Mouse (Mus musculus) neural tube, embryonic 11.5 days (tissue): ENCODE data around the gene Lrrc28. TPM values are rescaled to one million over a fixed set of nuclear protein-coding genes. Genes with fewer than 3 reads are reported as not detected.

ENCODE experiments used
- ATAC-seq: fragments of 200-750 bp; cut with Nextera tagmentation; 2 replicates; pipeline ENCODE4 v1.8.0; 2017; ENCODE audit warnings: moderate number of reproducible peaks, mild to moderate bottlenecking, moderate TSS enrichment, moderate library complexity; ENCODE audit not compliant: insufficient read depth, low FRiP score, low TSS enrichment
- DNase-seq: peaks from one replicate; pipeline ENCODE4 v3.0.0-alpha.2; 2015; ENCODE audit warnings: low spot score
- H3K27ac ChIP-seq: fragments of 300-500 bp; sonication (generic); 2 replicates; pipeline ENCODE4 v1.5.1; 2014; ENCODE audit warnings: low read depth, mild to moderate bottlenecking, low read length
- H3K27me3 ChIP-seq: fragments of 300-500 bp; sonication (generic); 2 replicates; pipeline ENCODE4 v1.6.1; 2014; ENCODE audit warnings: mild to moderate bottlenecking, low read length, mixed read lengths; ENCODE audit not compliant: control insufficient read depth, insufficient read depth
- H3K36me3 ChIP-seq: fragments of 300-500 bp; sonication (generic); 2 replicates; pipeline ENCODE4 v1.6.1; 2014; ENCODE audit warnings: mild to moderate bottlenecking, low read length, moderate library complexity, mixed read lengths; ENCODE audit not compliant: control insufficient read depth, insufficient read depth
- H3K4me1 ChIP-seq: fragments of 300-500 bp; sonication (generic); 2 replicates; pipeline ENCODE4 v1.6.1; 2014; ENCODE audit warnings: low read length, mixed read lengths; ENCODE audit not compliant: control insufficient read depth, insufficient read depth
- H3K4me2 ChIP-seq: fragments of 300-500 bp; sonication (generic); 2 replicates; pipeline ENCODE4 v1.6.1; 2014; ENCODE audit warnings: low read depth, mild to moderate bottlenecking, moderate library complexity
- H3K4me3 ChIP-seq: fragments of 300-500 bp; sonication (generic); 2 replicates; pipeline ENCODE4 v1.5.1; 2014; ENCODE audit warnings: low read depth, low read length
- H3K9ac ChIP-seq: fragments of 300-500 bp; sonication (generic); 2 replicates; pipeline ENCODE4 v1.6.1; 2014; ENCODE audit warnings: mild to moderate bottlenecking, low read length
- H3K9me3 ChIP-seq: fragments of 300-500 bp; sonication (generic); 2 replicates; pipeline ENCODE4 v1.6.1; 2016; ENCODE audit warnings: low read length; ENCODE audit not compliant: control insufficient read depth
- WGBS: fragments of 180-500 bp; shearing (Covaris S2); extraction: QIAGEN DNeasy Blood & Tissue Kit; methylation state at CpG from one replicate; pipeline ENCODE4 v1.1.7; 2014; 5-methylcytosine and 5-hydroxymethylcytosine counted together
- polyA plus RNA-seq: library from polyadenylated mRNA; unstranded; fragments of >200 nt; fragmentation: Nextera tagmentation; extraction: Ambion mirVana; gene quantifications from 2 replicates; pipeline ENCODE4 v1.2.1, GENCODE M21; 2014

Gene Lrrc28
- polyA plus RNA-seq, 1 experiment from 2014 or later: 29.6 TPM

DNA sequence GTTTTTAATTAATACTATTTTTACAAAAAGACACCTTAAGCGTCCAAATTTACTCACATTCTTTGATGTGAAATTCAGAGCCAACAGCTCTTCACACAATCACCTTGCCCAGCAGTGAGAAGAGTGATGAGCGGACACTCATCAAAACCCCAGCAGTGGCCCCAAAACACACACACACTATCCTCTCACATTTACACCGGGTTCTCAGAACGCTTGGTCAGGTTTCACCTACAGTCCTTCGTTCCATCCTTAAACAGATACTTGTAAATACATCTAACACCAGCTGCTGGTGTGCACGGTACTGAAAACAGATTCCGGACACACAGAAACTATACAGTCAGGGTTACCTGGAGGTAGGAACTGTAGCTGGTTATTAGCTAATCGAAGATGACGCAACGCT, 27.4 kb downstream of the Lrrc28 start:
- WGBS: 95% methylated on average over 10 of the region's 10 CpGs
- DNase-seq (no peak), ATAC-seq (no peak)
- no peak overlapping the region for H3K27ac ChIP-seq
- no peak overlapping the region for H3K4me3 ChIP-seq
- H3K27me3 ChIP-seq: no peaks in the 10 kb centered on the region
- no peaks in the 10 kb centered on the region for H3K4me1 ChIP-seq
- no peaks in the 10 kb centered on the region for H3K9me3 ChIP-seq
- H3K4me2 ChIP-seq: no peak overlapping the region
- no peaks in the 10 kb centered on the region for H3K36me3 ChIP-seq
- no peak overlapping the region for H3K9ac ChIP-seq

GRCm38 (mm10) chr7:67616890-67617289, 28.2 kb downstream of the Lrrc28 start:
- no peak for DNase-seq
- no peaks in the 10 kb centered on the region for H3K27me3 ChIP-seq
- ATAC-seq: no peak
- H3K9ac ChIP-seq: no peak overlapping the region
- no peaks in the 10 kb centered on the region for H3K36me3 ChIP-seq
- H3K4me2 ChIP-seq: no peak overlapping the region
- WGBS: 82% methylated on average over 4 of the region's 4 CpGs
- H3K4me1 ChIP-seq: no peaks in the 10 kb centered on the region
- H3K9me3 ChIP-seq: no peaks in the 10 kb centered on the region
- no peak overlapping the region for H3K27ac ChIP-seq
- no peak overlapping the region for H3K4me3 ChIP-seq

DNA sequence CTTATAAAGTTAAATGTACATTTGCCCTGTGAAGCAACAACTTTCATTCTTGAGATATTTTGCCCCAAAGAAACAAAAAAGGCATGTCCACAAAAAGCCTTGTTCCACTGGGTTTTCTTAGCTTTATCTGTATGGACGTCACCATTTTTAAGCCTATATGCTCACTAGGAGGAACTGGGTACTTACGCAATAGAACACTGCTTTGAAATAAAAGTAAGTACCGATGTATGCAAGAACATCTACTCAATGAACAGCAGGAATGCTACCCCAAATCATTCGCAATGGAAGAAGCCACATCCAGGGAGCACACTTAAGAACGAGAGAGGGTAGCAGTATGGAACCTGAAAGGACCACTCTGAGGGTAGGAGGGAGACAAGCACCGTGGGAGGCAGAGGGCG, 30.6 kb downstream of the Lrrc28 start:
- H3K27me3 ChIP-seq: no peaks in the 10 kb centered on the region
- ATAC-seq (no peak), DNase-seq (no peak)
- H3K27ac ChIP-seq: no peak overlapping the region
- WGBS: 87% methylated on average over 7 of the region's 7 CpGs
- no peak overlapping the region for H3K4me3 ChIP-seq
- no peaks in the 10 kb centered on the region for H3K4me1 ChIP-seq
- no peak overlapping the region for H3K9ac ChIP-seq
- no peak overlapping the region for H3K4me2 ChIP-seq
- no peaks in the 10 kb centered on the region for H3K9me3 ChIP-seq
- no peaks in the 10 kb centered on the region for H3K36me3 ChIP-seq

GRCm38 (mm10) chr7:67613795-67614463, 31.1 kb downstream of the Lrrc28 start:
- Histone ChIP-seq H3K27me3 (no peaks in the 10 kb centered on the region), H3K27ac (no peak overlapping the region), H3K4me2 (no peak overlapping the region), H3K4me1 (no peaks in the 10 kb centered on the region), H3K36me3 (no peaks in the 10 kb centered on the region), H3K4me3 (no peak overlapping the region), H3K9ac (no peak overlapping the region), H3K9me3 (no peaks in the 10 kb centered on the region)
- ATAC-seq (no peak), DNase-seq (no peak)
- 65% methylated on average over 10 of the region's 10 CpGs for WGBS

DNA sequence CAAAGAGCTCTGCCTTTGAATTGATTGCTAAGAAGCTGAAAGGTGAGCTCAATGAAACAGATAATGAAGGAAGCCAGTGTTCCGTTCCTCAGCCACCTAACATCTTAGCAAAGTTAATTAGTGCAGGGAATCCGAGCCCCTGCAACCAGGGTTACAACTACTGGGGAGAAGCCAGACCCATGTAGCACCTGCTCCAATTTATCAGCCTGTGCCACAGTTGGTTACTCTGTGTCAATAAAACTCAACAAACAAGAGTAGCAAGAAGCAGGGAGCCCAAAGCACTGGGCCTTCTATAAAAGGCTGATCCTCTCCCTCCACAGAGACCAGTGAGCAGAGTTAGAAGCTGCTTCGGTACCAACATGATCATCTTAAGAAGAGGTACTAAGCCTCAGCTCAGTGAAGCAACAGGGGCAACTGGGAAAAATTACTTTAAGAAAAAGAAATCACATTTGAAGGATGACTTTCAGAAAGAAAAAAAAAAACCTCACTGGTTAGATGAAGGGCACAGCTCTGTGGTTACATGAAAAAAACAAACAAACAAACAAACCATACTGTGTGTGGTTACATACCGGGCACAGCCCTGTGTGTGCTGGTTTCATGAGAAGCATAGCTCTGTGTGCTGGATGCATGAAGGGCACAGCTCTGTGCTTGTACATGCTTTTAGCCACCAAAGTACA, 36.6 kb downstream of the Lrrc28 start:
- Histone ChIP-seq H3K36me3 (no peaks in the 10 kb centered on the region), H3K27ac (no peak overlapping the region), H3K9me3 (no peaks in the 10 kb centered on the region), H3K27me3 (no peaks in the 10 kb centered on the region), H3K4me2 (no peak overlapping the region), H3K4me1 (no peaks in the 10 kb centered on the region), H3K4me3 (no peak overlapping the region), H3K9ac (no peak overlapping the region)
- DNase-seq (no peak), ATAC-seq (no peak)
- whole genome bisulfite sequencing: 32% methylated on average over 4 of the region's 4 CpGs

DNA sequence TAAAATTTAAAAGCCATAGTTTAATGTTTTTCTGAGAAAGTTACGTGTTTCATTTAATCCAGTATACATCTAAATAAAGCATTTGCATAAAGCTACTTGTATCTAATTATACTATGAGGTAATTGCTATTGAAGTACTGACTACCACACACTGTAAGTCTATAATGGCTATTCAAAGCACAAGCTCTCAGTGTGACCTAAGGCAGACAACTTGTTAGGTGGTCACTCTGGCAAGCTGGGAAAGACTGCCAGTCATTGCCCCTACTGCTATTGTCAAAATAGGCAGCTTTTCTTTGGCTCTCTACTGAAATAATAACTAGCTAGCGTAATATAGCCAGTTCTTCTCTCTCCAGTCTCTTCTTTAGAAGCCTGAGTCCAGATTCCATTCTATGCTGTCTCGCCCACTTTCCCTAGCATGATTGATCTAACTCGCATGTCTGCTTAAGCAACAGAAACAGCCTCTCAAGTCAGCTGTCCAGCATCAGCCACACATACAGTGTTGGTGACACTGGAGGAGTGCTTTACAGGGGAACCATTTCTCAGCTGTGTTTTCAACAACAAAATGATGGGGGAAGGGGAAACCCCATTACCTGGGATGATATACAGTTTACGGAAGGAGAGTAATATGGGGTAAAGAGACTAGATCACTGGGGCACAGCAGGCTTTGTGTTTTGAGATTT, 37.3 kb downstream of the Lrrc28 start:
- H3K4me1 ChIP-seq: no peaks in the 10 kb centered on the region
- no peaks in the 10 kb centered on the region for H3K27me3 ChIP-seq
- no peaks in the 10 kb centered on the region for H3K9me3 ChIP-seq
- no peak overlapping the region for H3K4me2 ChIP-seq
- no peak for DNase-seq
- 69% methylated on average over 5 of the region's 5 CpGs for WGBS
- no peak overlapping the region for H3K9ac ChIP-seq
- H3K27ac ChIP-seq: no peak overlapping the region
- no peak overlapping the region for H3K4me3 ChIP-seq
- no peak for ATAC-seq
- H3K36me3 ChIP-seq: no peaks in the 10 kb centered on the region

GRCm38 (mm10) chr7:67606250-67606649, 38.8 kb downstream of the Lrrc28 start:
- WGBS: 100% methylated on average over 1 of the region's 1 CpGs
- H3K36me3 ChIP-seq: no peaks in the 10 kb centered on the region

DNA sequence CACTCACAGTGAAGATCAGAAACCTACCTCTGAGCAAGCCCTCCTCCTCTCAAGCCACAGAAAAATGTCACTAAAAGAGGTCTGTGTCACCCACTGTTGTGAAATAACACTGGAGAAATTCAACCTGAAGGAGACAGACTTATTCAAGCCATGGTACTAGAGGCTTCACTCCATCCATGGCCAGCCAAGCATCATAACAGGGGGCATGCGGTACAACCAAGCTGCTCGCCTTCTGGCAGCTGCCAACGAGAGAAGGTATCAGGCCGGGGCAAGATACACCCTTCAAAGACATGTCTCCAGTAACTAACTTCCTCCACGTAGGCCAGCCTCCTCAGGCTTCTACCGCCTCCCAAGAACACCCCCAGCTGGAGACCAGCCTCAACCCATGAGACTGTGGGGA, 40.0 kb downstream of the Lrrc28 start:
- H3K36me3 ChIP-seq: no peaks in the 10 kb centered on the region
- H3K9me3 ChIP-seq: no peaks in the 10 kb centered on the region
- no peak overlapping the region for H3K4me3 ChIP-seq
- H3K4me2 ChIP-seq: no peak overlapping the region
- H3K4me1 ChIP-seq: no peaks in the 10 kb centered on the region
- no peak overlapping the region for H3K27ac ChIP-seq
- H3K9ac ChIP-seq: no peak overlapping the region
- ATAC-seq (no peak), DNase-seq (no peak)
- no peaks in the 10 kb centered on the region for H3K27me3 ChIP-seq
- WGBS: 94% methylated on average over 6 of the region's 6 CpGs

More at GRCm38 (mm10) chr7:67606250-67606649, 38.8 kb downstream of the Lrrc28 start:
- Histone ChIP-seq H3K27me3 (no peaks in the 10 kb centered on the region), H3K4me3 (no peak overlapping the region), H3K27ac (no peak overlapping the region), H3K9me3 (no peaks in the 10 kb centered on the region), H3K4me1 (no peaks in the 10 kb centered on the region), H3K4me2 (no peak overlapping the region), H3K9ac (no peak overlapping the region)
- no peak for DNase-seq
- no peak for ATAC-seq

DNA sequence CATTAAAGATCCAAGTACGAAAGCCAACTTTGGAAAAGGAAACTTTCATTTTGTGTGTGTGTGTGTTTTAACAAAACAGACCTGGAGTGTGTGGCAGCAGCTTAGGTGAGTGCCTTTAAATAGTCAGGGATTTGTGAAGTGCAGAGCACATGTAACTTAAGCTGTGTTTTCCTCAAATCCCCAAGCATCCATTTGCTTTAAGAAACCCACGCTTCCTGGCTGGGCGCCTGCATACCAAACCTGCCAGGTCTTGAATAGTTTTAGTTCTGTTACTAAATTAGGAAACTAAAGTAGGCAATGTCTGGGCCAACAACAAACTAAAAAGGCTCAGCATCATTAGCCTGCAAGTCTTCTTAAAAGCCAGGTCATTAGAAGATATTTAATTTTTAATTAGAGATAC, 47.0 kb downstream of the Lrrc28 start:
- Histone ChIP-seq H3K4me1 (no peaks in the 10 kb centered on the region), H3K36me3 (no peaks in the 10 kb centered on the region), H3K9ac (no peak overlapping the region), H3K27me3 (no peaks in the 10 kb centered on the region), H3K4me2 (no peak overlapping the region), H3K4me3 (no peak overlapping the region), H3K27ac (no peak overlapping the region), H3K9me3 (no peaks in the 10 kb centered on the region)
- no peak for DNase-seq
- ATAC-seq: no peak
- 75% methylated on average over 3 of the region's 3 CpGs for WGBS
